Mouse (Mus musculus) E14TG2a.4 (cell line): ENCODE data around the gene Usp37.

Experiments used
- CTCF ChIP-seq: conservative IDR thresholded peaks from 2 replicates; pipeline ENCODE4 v1.5.1; 2014; ENCODE audit warnings: low read length
- NANOG ChIP-seq: IDR thresholded peaks from 2 replicates; pipeline ENCODE4 v1.6.1; 2014; ENCODE audit warnings: borderline replicate concordance, low read length, mixed read lengths
- POU5F1 ChIP-seq: IDR thresholded peaks from 2 replicates; pipeline ENCODE4 v1.6.1; 2014; ENCODE audit warnings: low read length, borderline replicate concordance

DNA sequence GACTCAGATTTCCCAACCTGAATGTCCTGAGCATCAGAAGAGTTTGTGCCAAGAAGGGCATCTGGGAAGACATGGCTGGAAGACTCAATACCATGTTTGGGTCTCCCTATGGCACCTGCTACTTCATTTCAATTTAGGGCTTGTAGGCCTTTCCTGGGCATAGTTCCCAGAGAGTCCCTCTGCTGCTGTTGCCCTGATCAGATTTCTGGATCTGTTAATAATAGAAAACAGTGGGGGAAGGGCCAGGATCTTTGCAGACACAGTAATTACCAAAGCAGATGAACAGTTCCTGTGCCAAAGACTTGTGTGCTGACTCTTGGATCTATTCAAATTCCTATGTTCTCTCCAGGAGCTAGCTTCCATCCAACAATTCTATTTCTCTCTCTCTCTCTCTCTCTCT is 5.4 kb downstream of the Usp37 start:
- TF ChIP-seq CTCF: no peak
- no peak for TF ChIP-seq POU5F1
- TF ChIP-seq NANOG: no peak
